ENCODE assay signal across 13 mouse cellular contexts in the genomic region with DNA sequence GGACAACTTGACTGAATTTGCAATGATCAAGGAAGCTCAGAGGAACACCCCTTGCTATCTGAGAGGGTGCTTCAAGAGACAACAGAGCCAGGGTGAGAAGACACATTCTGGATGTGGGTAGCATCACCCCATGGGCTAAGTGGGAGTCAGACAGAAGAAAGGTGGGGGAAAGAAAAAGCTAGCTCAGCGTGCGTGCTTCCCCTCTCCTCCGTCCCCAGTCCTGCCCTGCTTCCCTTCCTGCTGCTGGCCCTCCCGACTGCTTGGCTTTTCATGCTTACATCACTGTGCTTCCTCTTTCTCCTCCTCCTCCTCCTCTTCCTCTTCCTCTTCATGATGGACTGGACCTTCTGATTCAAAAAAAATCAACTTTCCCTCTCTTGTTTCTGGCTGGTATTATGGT. TPM values are rescaled to one million over a fixed set of nuclear protein-coding genes. Genes with fewer than 3 reads are reported as not detected.
A peak's percentile ranks its signal among the peaks of the same experiment; 100 is the strongest.
DNase-seq lines count a peak whose midpoint lies in the region; TF ChIP-seq lines count a peak whose summit lies in the region.
"Had no signal": no experiment of that assay in that cellular context is flagged by ENCODE, and none has a peak within 500 bp of the region (broad histone marks: within the 10 kb centered on the region; RNA-seq: fewer than 3 reads in every experiment).

No protein-coding gene starts in this region.

- 39% methylated on average over 4 of the region's 4 CpGs for WGBS in heart, adult 2 months

- intact Hi-C loops in heart, adult 2 months (cut with DNase I), result no loop called here
- intact Hi-C loops in left cerebral cortex, postnatal 36 days (cut with DNase I), result no loop called here

- no peaks in the 10 kb centered on the region for H3K27me3 ChIP-seq in heart, adult 2 months (ENCODE audit: control insufficient read depth, insufficient read depth, low read length)
- peaks cover 16% of the 10 kb centered on the region for H3K27me3 ChIP-seq in megakaryocyte, embryonic 14.5 days (replicated peaks)
- H3K27me3 ChIP-seq: hindbrain, embryonic 15.5 days had no signal

- peaks cover 9% of the 10 kb centered on the region for H3K4me1 ChIP-seq in heart, adult 2 months (ENCODE audit: control insufficient read depth, insufficient read depth, low read length)
- H3K4me1 ChIP-seq in megakaryocyte, embryonic 14.5 days, result peaks cover 23% of the 10 kb centered on the region
- H3K4me1 ChIP-seq: hindbrain, embryonic 15.5 days had no signal

- no peak overlapping the region for H3K4me3 ChIP-seq in heart, adult 2 months
- H3K4me3 ChIP-seq in megakaryocyte, embryonic 14.5 days (replicated peaks), result peak overlapping the region; percentile 81
- H3K4me3 ChIP-seq: hindbrain, embryonic 15.5 days had no signal

- peaks cover 3% of the 10 kb centered on the region; the same call in 1 of the 2 replicates for H3K79me2 ChIP-seq in heart, adult 2 months (replicated peaks; ENCODE audit: control insufficient read depth, insufficient read depth, low read length)

- H3K36me3 ChIP-seq in heart, adult 2 months (ENCODE audit: control insufficient read depth, insufficient read depth, low read length), result peaks cover 7% of the 10 kb centered on the region
- H3K36me3 ChIP-seq in megakaryocyte, embryonic 14.5 days (replicated peaks; ENCODE audit: low read length), result peaks cover 44% of the 10 kb centered on the region
- H3K36me3 ChIP-seq: hindbrain, embryonic 15.5 days had no signal

- DNase-seq in heart, adult 11 months, result peak; percentile 90
- DNase-seq in heart, adult 2 months, result no peak
- DNase-seq in 416B (ENCODE audit: low read depth), result peak; percentile 62
- DNase-seq in brain, adult 2 months (ENCODE audit: low read depth, low spot score), result peak; percentile 37
- no peak for DNase-seq in left cerebral cortex, postnatal 36 days (ENCODE audit: low spot score in 2 of 2)
- no peak for DNase-seq in cerebellum, postnatal 14 days
- DNase-seq in left cerebral cortex, adult 11 months (ENCODE audit: low spot score), result no peak
- DNase-seq: cerebellum, postnatal 10 days; gastrocnemius, postnatal 10 days; kidney, postnatal 10 days; retina, postnatal 1 day had no signal

- TF ChIP-seq EP300 in heart, adult 2 months (IDR thresholded peaks at IDR 0.05; ENCODE audit: insufficient read depth, low read depth, low read length), result no peak

- no peak overlapping the region for H3K27ac ChIP-seq in heart, adult 2 months
- H3K27ac ChIP-seq: hindbrain, embryonic 15.5 days had no signal

- peaks cover 12% of the 10 kb centered on the region for H3K9me3 ChIP-seq in megakaryocyte, embryonic 14.5 days
- H3K9me3 ChIP-seq: hindbrain, embryonic 15.5 days had no signal

- no peak overlapping the region for H3K9ac ChIP-seq in heart, adult 2 months (ENCODE audit: low read depth, low read length)
- H3K9ac ChIP-seq: hindbrain, embryonic 15.5 days had no signal

- no peak for TF ChIP-seq POLR2A in heart, adult 2 months (IDR thresholded peaks at IDR 0.05; ENCODE audit: insufficient read depth, low read depth, low read length)

- TF ChIP-seq CTCF in heart, adult 2 months (IDR thresholded peaks at IDR 0.05), result no peak

RNA-seq across cellular contexts. Expression of gene Rap1gds1, which starts 33.1 kb away (rescaled TPM):
- total RNA-seq in heart, adult 2 months (2021), result 10 to 100 TPM; 24.2 to 26.2 TPM
- 14.6 and 23.5 TPM in 2 replicates for polyA plus RNA-seq in heart, adult 2 months (2012; rRNA removed)
- 5.4 and 5.7 TPM in 2 replicates for polyA plus RNA-seq in megakaryocyte, embryonic 14.5 days (2012; ENCODE audit: insufficient read depth, low replicate concordance)
- 100 to 1,000 TPM; 253 to 296 TPM for total RNA-seq in left cerebral cortex, postnatal 36 days (2021)

Comparison
In these comparisons a context has a peak if more than half of its experiments do, and no peak if none do; other contexts are left out.
1. DNase-seq: peak in heart, adult 11 months (single experiment), 416B (single experiment) and brain, adult 2 months (single experiment); none in heart, adult 2 months (0 of 2), left cerebral cortex, postnatal 36 days (0 of 2), cerebellum, postnatal 14 days (0 of 2) and left cerebral cortex, adult 11 months (single experiment).
2. RNA of gene Rap1gds1, which starts 33.1 kb away (total RNA-seq): 253 to 296 TPM in left cerebral cortex, postnatal 36 days; 24.2 to 26.2 TPM in heart, adult 2 months; every median in the first group is over 4 times any median in the second.